28 mouse cellular contexts compared by ENCODE assay signal in the genomic region with DNA sequence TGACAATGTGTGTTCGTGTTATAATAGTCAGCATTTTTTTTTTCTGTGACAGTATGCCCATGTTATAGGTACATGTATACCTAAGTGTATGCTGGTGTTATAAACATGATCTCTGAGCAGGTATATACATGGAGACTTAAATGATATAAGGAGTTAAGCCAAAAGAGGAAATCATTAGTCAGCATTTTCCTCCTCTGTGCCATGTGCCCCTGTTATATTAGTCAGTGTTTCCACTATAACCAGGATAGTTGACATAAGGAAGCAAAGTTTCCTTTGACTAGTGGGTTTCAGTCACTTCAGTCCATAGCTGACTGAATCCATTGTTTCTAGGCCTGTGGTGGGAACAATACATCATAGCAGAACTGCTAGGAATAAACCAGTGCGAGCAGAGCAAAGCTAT.
"Had no signal": no experiment of that assay in that cellular context is flagged by ENCODE, and none has a peak within 500 bp of the region (broad histone marks: within the 10 kb centered on the region; RNA-seq: fewer than 3 reads in every experiment).

No protein-coding gene starts in this region.

- H3K4me2 ChIP-seq: hindbrain, embryonic 12.5 days; hindbrain, embryonic 14.5 days; intestine, embryonic 15.5 days; limb, embryonic 12.5 days; liver, embryonic 11.5 days; liver, embryonic 13.5 days; liver, embryonic 15.5 days had no signal

- DNase-seq: gastrocnemius, adult 2 months; gastrocnemius, postnatal 10 days; gastrocnemius, postnatal 25 days; heart, adult 18-20 months; heart, postnatal 14 days; heart, postnatal 36 days; kidney, adult 18-20 months; kidney, adult 8-10 months; kidney, postnatal 10 days; kidney, postnatal 25 days; kidney, postnatal 4 days; layer of hippocampus, adult 9-11 months; liver; liver, embryonic 13.5 days; liver, postnatal 0 days had no signal

- H3K27me3 ChIP-seq: hindbrain, embryonic 12.5 days; intestine, embryonic 15.5 days; limb, embryonic 12.5 days; liver, embryonic 13.5 days; liver, embryonic 15.5 days had no signal

- H3K9me3 ChIP-seq: heart, embryonic 10.5 days; hindbrain, embryonic 10.5 days; hindbrain, embryonic 12.5 days; intestine, embryonic 15.5 days; limb, embryonic 12.5 days; liver, embryonic 13.5 days; liver, embryonic 15.5 days had no signal

- H3K27ac ChIP-seq: gastrocnemius, adult 2 months; heart, embryonic 10.5 days; hindbrain, embryonic 10.5 days; hindbrain, embryonic 12.5 days; hindbrain, embryonic 14.5 days; intestine, embryonic 15.5 days; left cerebral cortex, adult 2 months; limb, embryonic 10.5 days; limb, embryonic 12.5 days; liver, embryonic 13.5 days; liver, embryonic 15.5 days had no signal

- H3K36me3 ChIP-seq: intestine, embryonic 15.5 days; liver, embryonic 15.5 days had no signal

- ATAC-seq: hindbrain, embryonic 16.5 days; inflammation-experienced regulatory T-cells, adult 6 months; intestine, embryonic 15.5 days; intestine, postnatal 0 days; liver, postnatal 0 days had no signal

- H3K9ac ChIP-seq: hindbrain, embryonic 12.5 days; hindbrain, embryonic 14.5 days; intestine, embryonic 15.5 days; limb, embryonic 12.5 days; liver, embryonic 13.5 days; liver, embryonic 15.5 days; liver, postnatal 0 days had no signal

- H3K4me1 ChIP-seq: liver, embryonic 13.5 days; liver, embryonic 15.5 days had no signal

- H3K4me3 ChIP-seq: gastrocnemius, adult 2 months; heart, embryonic 10.5 days; hindbrain, embryonic 10.5 days; hindbrain, embryonic 12.5 days; intestine, embryonic 15.5 days; left cerebral cortex, adult 2 months; limb, embryonic 10.5 days; limb, embryonic 12.5 days; liver, embryonic 13.5 days; liver, embryonic 15.5 days had no signal
